Mouse (Mus musculus): Measurements from ENCODE around the gene Rrp1. TPM values are rescaled to one million over a fixed set of nuclear protein-coding genes. Genes with fewer than 3 reads are reported as not detected.
A peak's percentile ranks its signal among the peaks of the same experiment; 100 is the strongest.
"Not testable (repeated sequence)": the region's sequence is repeated elsewhere in the genome, so short reads cannot be mapped to it uniquely, and the experiment has no call there.

Gene Rrp1
- polyA plus RNA-seq, 1 experiment from 2014 or later, result 363 TPM

GRCm38 (mm10) chr10:78420929-78421328 lies 8.1 kb upstream of the Rrp1 start:
- 85% methylated on average over 2 of the region's 2 CpGs for WGBS
- H3K4me3 ChIP-seq (replicated peaks), result no peak overlapping the region
- no peaks in the 10 kb centered on the region for H3K36me3 ChIP-seq
- H3K4me2 ChIP-seq (replicated peaks), result no peak overlapping the region
- H3K27me3 ChIP-seq, result no peaks in the 10 kb centered on the region
- 0 out of 2 replicates have a peak, but pooled peaks cover 4% of the 10 kb centered on the region for H3K4me1 ChIP-seq (replicated peaks)
- no peak for ATAC-seq
- no peak overlapping the region for H3K27ac ChIP-seq
- no peak overlapping the region for H3K9ac ChIP-seq (replicated peaks)
- H3K9me3 ChIP-seq, result no peaks in the 10 kb centered on the region

DNA sequence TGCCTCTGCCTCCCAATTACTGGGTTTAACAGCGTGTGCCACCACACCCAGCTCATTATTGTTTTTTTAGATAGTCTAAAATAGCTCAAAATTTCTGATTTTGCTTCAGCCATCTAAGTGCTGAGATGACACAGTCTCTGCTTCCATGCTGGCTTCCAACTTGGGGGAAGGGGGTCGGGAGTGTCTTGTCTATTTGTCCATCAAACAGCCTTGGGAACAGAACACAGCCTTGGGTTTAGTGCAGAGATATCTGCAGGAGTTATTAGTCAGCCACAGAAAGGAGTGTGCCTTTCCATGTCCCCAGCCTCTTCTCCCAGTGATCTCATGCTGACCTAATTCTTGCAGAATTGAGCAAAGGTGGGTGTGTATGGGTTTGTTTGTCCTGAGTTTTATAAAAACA lies 5.9 kb upstream of the Rrp1 start:
- H3K9me3 ChIP-seq, result no peaks in the 10 kb centered on the region

DNA sequence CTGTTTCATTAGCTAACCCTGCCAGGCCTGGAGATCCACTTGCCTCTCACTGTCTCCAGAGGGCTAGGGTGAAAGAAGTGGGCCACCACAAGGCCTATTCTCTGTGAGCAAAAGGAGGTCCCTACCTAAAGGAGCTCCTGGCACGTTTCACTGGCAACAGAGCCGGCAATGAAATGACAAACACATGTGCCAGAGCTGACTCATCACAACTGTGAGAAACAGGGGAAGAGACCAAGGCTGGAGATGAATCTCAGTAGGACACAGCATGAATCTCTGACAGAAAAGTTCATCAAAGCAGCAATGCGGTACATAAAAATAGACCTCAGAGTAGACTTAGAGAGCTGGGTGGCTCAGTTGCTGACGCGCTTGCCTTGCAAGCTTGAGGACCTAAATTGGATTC lies 5.0 kb upstream of the Rrp1 start:
- no peak for ATAC-seq
- 0 out of 2 replicates have a peak, but pooled peaks cover 2% of the 10 kb centered on the region for H3K4me1 ChIP-seq (replicated peaks)
- no peaks in the 10 kb centered on the region for H3K27me3 ChIP-seq
- H3K4me2 ChIP-seq (replicated peaks), result no peak overlapping the region
- no peaks in the 10 kb centered on the region for H3K9me3 ChIP-seq
- no peak overlapping the region for H3K4me3 ChIP-seq (replicated peaks)
- H3K27ac ChIP-seq, result no peak overlapping the region
- no peak overlapping the region for H3K9ac ChIP-seq (replicated peaks)
- 70% methylated on average over 5 of the region's 5 CpGs for WGBS
- H3K36me3 ChIP-seq, result no peaks in the 10 kb centered on the region

More for the DNA sequence above, 5.9 kb upstream of the Rrp1 start:
- Histone ChIP-seq H3K36me3 (no peaks in the 10 kb centered on the region), H3K4me1 (replicated peaks) (no peaks in the 10 kb centered on the region), H3K4me2 (replicated peaks) (no peak overlapping the region), H3K4me3 (replicated peaks) (no peak overlapping the region), H3K27me3 (no peaks in the 10 kb centered on the region), H3K9ac (replicated peaks) (no peak overlapping the region), H3K27ac (no peak overlapping the region)
- WGBS, result 86% methylated on average over 2 of the region's 2 CpGs
- no peak for ATAC-seq

GRCm38 (mm10) chr10:78414936-78415335 lies 2.1 kb upstream of the Rrp1 start:
- H3K4me3 ChIP-seq (replicated peaks); H3K9me3 ChIP-seq; H3K27me3 ChIP-seq; ATAC-seq; H3K27ac ChIP-seq; H3K4me2 ChIP-seq (replicated peaks); H3K9ac ChIP-seq (replicated peaks): not testable (repeated sequence)
- WGBS, result 87% methylated on average over 3 of the region's 4 CpGs
- Histone ChIP-seq H3K4me1 (replicated peaks) (peaks cover 19% of the 10 kb centered on the region), H3K36me3 (peaks cover 12% of the 10 kb centered on the region)

DNA sequence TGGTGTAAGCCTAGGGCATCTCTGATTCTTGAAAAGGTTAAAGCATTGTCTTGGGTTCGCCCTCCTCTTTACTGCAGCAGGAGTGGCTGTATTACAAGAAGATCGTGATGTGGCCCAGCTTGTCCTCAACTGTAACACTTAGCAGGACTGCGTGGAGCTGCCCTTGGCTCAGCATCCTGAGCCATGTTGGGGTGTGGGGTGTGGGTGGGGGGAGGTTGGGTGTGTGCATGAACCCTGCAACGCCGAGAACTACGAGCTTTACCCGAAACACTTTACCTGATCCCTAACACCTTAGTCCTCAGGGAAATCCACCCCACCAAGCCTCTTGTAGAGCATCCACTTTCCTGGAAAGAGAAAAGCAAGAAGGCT lies 293 bp upstream of the Rrp1 start:
- no peaks in the 10 kb centered on the region for H3K9me3 ChIP-seq
- peaks cover 30% of the 10 kb centered on the region for H3K36me3 ChIP-seq
- ATAC-seq, result no peak; the same call in 1 of the 2 replicates
- H3K4me1 ChIP-seq (replicated peaks), result peaks cover 19% of the 10 kb centered on the region
- H3K4me2 ChIP-seq (replicated peaks), result peak overlapping the region; percentile 43
- H3K27me3 ChIP-seq, result no peaks in the 10 kb centered on the region
- WGBS, result 46% methylated on average over 7 of the region's 7 CpGs
- peak overlapping the region; percentile 25; the same call in 1 of the 2 replicates for H3K27ac ChIP-seq
- peak overlapping the region; percentile 69 for H3K4me3 ChIP-seq (replicated peaks)
- H3K9ac ChIP-seq (replicated peaks), result no peak overlapping the region; the same call in 1 of the 2 replicates

GRCm38 (mm10) chr10:78411851-78412250 lies 992 bp downstream of the Rrp1 start:
- Histone ChIP-seq H3K27ac (peak overlapping the region; percentile 85; the same call in 1 of the 2 replicates), H3K36me3 (peaks cover 41% of the 10 kb centered on the region), H3K4me1 (replicated peaks) (peaks cover 19% of the 10 kb centered on the region), H3K9ac (replicated peaks) (peak overlapping the region; percentile 79), H3K4me3 (replicated peaks) (peak overlapping the region; percentile 69), H3K4me2 (replicated peaks) (peak overlapping the region; percentile 78), H3K9me3 (no peaks in the 10 kb centered on the region), H3K27me3 (no peaks in the 10 kb centered on the region)
- ATAC-seq, result no peak
- WGBS, result 21% methylated on average over 8 of the region's 8 CpGs

- Histone ChIP-seq H3K4me3 (replicated peaks) (no peak overlapping the region), H3K4me1 (replicated peaks) (peaks cover 19% of the 10 kb centered on the region), H3K36me3 (peaks cover 66% of the 10 kb centered on the region), H3K4me2 (replicated peaks) (no peak overlapping the region), H3K9ac (replicated peaks) (no peak overlapping the region), H3K27me3 (no peaks in the 10 kb centered on the region), H3K27ac (no peak overlapping the region), H3K9me3 (no peaks in the 10 kb centered on the region)
- no peak for ATAC-seq
- WGBS, result 91% methylated on average over 9 of the region's 9 CpGs
Measured at GRCm38 (mm10) chr10:78409035-78409788, 3.6 kb downstream of the Rrp1 start.

DNA sequence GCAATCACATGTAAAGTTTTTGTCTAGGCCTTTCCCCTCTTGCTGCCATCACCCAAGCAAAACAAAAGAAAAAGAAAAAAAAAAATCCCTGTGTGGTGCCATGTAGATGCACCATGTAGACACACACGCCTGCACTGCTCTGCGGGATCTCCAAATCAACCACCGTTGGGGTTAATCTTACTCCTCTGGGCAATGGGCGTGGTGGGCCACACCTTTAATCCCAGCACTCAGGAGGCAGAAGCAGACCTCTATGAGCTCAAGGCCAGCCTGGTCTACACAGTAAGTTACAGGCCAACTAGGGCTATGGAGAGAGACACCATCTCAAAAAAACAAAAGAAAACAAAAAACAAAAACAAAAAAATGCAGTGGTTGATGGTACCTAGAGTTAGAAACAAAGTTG lies 5.7 kb downstream of the Rrp1 start:
- WGBS, result 91% methylated on average over 4 of the region's 4 CpGs
- no peak overlapping the region for H3K4me3 ChIP-seq (replicated peaks)
- H3K27me3 ChIP-seq, result no peaks in the 10 kb centered on the region
- no peak overlapping the region for H3K9ac ChIP-seq (replicated peaks)
- H3K9me3 ChIP-seq, result no peaks in the 10 kb centered on the region
- peaks cover 16% of the 10 kb centered on the region for H3K4me1 ChIP-seq (replicated peaks)
- ATAC-seq, result no peak
- H3K36me3 ChIP-seq, result peaks cover 87% of the 10 kb centered on the region
- H3K4me2 ChIP-seq (replicated peaks), result no peak overlapping the region
- no peak overlapping the region for H3K27ac ChIP-seq

DNA sequence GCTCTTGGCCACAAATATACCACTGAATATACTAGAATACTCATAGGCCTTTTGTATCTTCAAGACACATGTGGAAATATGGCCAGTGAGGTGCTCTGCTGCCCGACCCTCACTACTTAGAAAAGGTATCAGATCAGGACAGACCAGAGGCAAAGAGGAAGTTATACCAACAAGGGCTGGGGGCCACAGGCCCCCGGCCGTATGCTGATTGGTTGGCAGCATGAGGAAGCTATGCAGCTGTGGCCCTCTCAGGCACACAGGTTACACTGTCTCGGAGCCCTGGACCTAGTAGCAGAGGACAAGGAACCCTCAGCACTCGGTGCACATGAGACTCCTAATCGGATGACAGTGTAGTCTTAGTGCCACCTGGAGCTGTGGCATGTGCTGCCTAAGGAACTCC lies 6.7 kb downstream of the Rrp1 start:
- ATAC-seq, result no peak
- no peak overlapping the region for H3K9ac ChIP-seq (replicated peaks)
- no peaks in the 10 kb centered on the region for H3K27me3 ChIP-seq
- 92% methylated on average over 6 of the region's 6 CpGs for WGBS
- H3K27ac ChIP-seq, result no peak overlapping the region
- no peak overlapping the region for H3K4me2 ChIP-seq (replicated peaks)
- H3K36me3 ChIP-seq, result peaks cover 96% of the 10 kb centered on the region
- H3K4me1 ChIP-seq (replicated peaks), result peaks cover 6% of the 10 kb centered on the region
- H3K9me3 ChIP-seq, result no peaks in the 10 kb centered on the region
- no peak overlapping the region for H3K4me3 ChIP-seq (replicated peaks)

DNA sequence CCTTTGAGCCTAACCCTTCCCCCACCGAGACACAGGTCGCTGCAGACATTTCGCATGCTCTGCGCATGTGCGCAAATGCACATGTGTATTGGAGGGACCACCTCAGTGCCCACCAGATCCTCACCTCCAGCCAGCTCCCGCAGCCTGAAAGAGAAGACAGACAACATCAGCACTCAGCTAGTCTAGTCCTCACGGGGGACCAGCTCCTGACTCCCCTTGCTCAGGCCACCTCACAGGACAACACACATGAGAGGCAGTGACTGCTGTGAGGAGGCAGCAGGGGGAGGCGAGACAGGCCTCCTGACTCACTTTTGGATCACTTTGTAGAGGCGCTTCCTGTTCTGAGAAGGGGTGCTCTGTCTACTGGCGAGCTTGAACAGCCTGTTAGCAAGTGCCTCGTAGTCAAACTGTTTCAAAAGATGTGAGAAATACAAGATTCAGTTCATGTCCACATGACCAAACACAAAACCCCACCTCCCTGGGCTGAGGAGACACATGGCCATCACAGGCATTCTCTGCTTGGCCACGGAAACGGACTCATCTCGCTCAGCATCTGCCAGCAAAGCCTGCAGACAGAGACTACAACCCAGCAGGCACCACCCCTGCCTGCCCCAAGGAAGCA lies 10.4 kb downstream of the Rrp1 start:
- Histone ChIP-seq H3K9me3 (no peaks in the 10 kb centered on the region), H3K27ac (no peak overlapping the region), H3K36me3 (peaks cover 83% of the 10 kb centered on the region), H3K4me2 (replicated peaks) (no peak overlapping the region), H3K9ac (replicated peaks) (no peak overlapping the region), H3K4me3 (replicated peaks) (no peak overlapping the region), H3K4me1 (replicated peaks) (peaks cover 11% of the 10 kb centered on the region), H3K27me3 (no peaks in the 10 kb centered on the region)
- no peak for ATAC-seq
- WGBS, result 93% methylated on average over 14 of the region's 14 CpGs

- no peaks in the 10 kb centered on the region for H3K9me3 ChIP-seq
- no peak overlapping the region for H3K4me2 ChIP-seq (replicated peaks)
- ATAC-seq, result no peak
- peaks cover 15% of the 10 kb centered on the region for H3K4me1 ChIP-seq (replicated peaks)
- peaks cover 70% of the 10 kb centered on the region for H3K36me3 ChIP-seq
- no peaks in the 10 kb centered on the region for H3K27me3 ChIP-seq
- H3K9ac ChIP-seq (replicated peaks), result no peak overlapping the region
- no peak overlapping the region for H3K4me3 ChIP-seq (replicated peaks)
- 97% methylated on average over 2 of the region's 2 CpGs for WGBS
- H3K27ac ChIP-seq, result no peak overlapping the region
Measured at GRCm38 (mm10) chr10:78401127-78401526, 11.7 kb downstream of the Rrp1 start.

DNA sequence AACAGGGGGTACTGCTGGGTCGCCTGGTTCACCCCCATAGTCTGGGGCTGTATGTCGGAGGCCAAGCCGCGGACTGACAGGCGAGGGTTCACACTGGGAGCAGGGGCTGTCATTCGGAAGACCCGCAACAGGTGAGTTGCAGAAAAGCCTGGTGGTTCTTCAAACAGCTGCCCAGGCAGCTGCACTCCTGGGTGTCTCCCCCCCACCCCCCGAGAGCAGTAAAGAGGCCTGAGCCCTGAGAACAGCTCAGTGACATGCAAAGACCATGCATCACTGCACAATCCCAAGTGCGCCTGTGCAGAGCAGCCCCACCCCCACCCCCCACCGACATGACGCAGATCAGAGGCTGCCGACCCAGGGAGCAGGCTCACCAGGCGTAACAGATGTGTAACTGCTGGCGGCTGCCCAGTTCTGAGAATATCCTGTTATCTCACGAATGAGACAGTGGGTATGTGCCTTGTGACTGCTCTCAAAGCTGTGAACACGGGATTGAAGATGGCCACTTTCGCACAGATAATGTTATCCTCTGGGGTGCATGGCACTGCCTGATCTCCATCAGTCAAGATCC lies 13.7 kb downstream of the Rrp1 start:
- Histone ChIP-seq H3K27ac (peak overlapping the region; percentile 11; the same call in 1 of the 2 replicates), H3K4me3 (replicated peaks) (no peak overlapping the region), H3K4me2 (replicated peaks) (0 out of 2 replicates have a peak overlapping the region, but pooled peaks have one; percentile 11), H3K9me3 (no peaks in the 10 kb centered on the region), H3K36me3 (peaks cover 53% of the 10 kb centered on the region), H3K9ac (replicated peaks) (no peak overlapping the region), H3K27me3 (no peaks in the 10 kb centered on the region), H3K4me1 (replicated peaks) (peaks cover 23% of the 10 kb centered on the region)
- no peak; the same call in 1 of the 2 replicates for ATAC-seq
- 33% methylated on average over 17 of the region's 17 CpGs for WGBS

Measured in midbrain, embryonic 13.5 days (tissue).